ENCODE assay signal across 20 mouse cellular contexts in genomic region chr12:51671231-51671891, GRCm38 (mm10). TPM values are rescaled to one million over a fixed set of nuclear protein-coding genes. Genes with fewer than 3 reads are reported as not detected.
DNase-seq lines count a peak whose midpoint lies in the region; ATAC-seq and TF ChIP-seq lines count a peak whose summit lies in the region.
"Had no signal": no experiment of that assay in that cellular context is flagged by ENCODE, and none has a peak within 500 bp of the region (broad histone marks: within the 10 kb centered on the region; RNA-seq: fewer than 3 reads in every experiment).

No protein-coding gene starts in this region.

- H3K36me3 ChIP-seq in E14TG2a.4 (ENCODE audit: insufficient read depth, low read length) (0 out of 2 replicates have a peak, but pooled peaks cover 6% of the 10 kb centered on the region), ES-E14 (ENCODE audit: control insufficient read depth, insufficient read depth, low read length, poor library complexity, severe bottlenecking) (no peaks in the 10 kb centered on the region), myocyte (ENCODE audit: control insufficient read depth, insufficient read depth) (no peaks in the 10 kb centered on the region)
- no peaks in the 10 kb centered on the region for H3K36me3 ChIP-seq in midbrain, embryonic 11.5 days (ENCODE audit: control insufficient read depth, insufficient read depth, low read length)
- H3K36me3 ChIP-seq: hindbrain, embryonic 12.5 days; hindbrain, embryonic 15.5 days had no signal

- H3K27me3 ChIP-seq in E14TG2a.4 (ENCODE audit: insufficient read depth, low read length) (no peaks in the 10 kb centered on the region), myocyte (ENCODE audit: control insufficient read depth, insufficient read depth, insufficient read length) (no peaks in the 10 kb centered on the region)
- no peaks in the 10 kb centered on the region for H3K27me3 ChIP-seq in midbrain, embryonic 11.5 days (ENCODE audit: control insufficient read depth, insufficient read depth, low read length)
- H3K27me3 ChIP-seq: forebrain, embryonic 13.5 days; hindbrain, embryonic 12.5 days; hindbrain, embryonic 15.5 days had no signal

- no peaks in the 10 kb centered on the region for H3K9me3 ChIP-seq in E14TG2a.4 (ENCODE audit: low read length)
- no peaks in the 10 kb centered on the region for H3K9me3 ChIP-seq in ES-E14 (ENCODE audit: control insufficient read depth, insufficient read depth, low read depth, low read length)
- no peaks in the 10 kb centered on the region for H3K9me3 ChIP-seq in midbrain, embryonic 11.5 days (ENCODE audit: control insufficient read depth, low read length)
- H3K9me3 ChIP-seq: forebrain, embryonic 10.5 days; forebrain, embryonic 13.5 days; G1E; hindbrain, embryonic 12.5 days; hindbrain, embryonic 15.5 days had no signal

- peaks cover 71% of the 10 kb centered on the region for H3K4me1 ChIP-seq in E14TG2a.4 (replicated peaks; ENCODE audit: low read depth, low read length)
- peaks cover 5 to 17% of the 10 kb centered on the region in 2 experiments for H3K4me1 ChIP-seq in ES-E14 (ENCODE audit: control insufficient read depth in 2 of 2, insufficient read depth in 2 of 2, low read length in 2 of 2, poor library complexity in 1 of 2)
- H3K4me1 ChIP-seq in midbrain, embryonic 11.5 days (ENCODE audit: control insufficient read depth, insufficient read depth, low read length) = no peaks in the 10 kb centered on the region
- H3K4me1 ChIP-seq: hindbrain, embryonic 12.5 days had no signal

- no peak for TF ChIP-seq POLR2A in myocyte (IDR thresholded peaks at IDR 0.05; ENCODE audit: insufficient read length, low read depth)

- H3K4me3 ChIP-seq in gastrocnemius, adult 2 months = no peak overlapping the region
- H3K4me3 ChIP-seq in E14TG2a.4 (replicated peaks; ENCODE audit: low read length) (peak overlapping the region; percentile 41), ES-E14 (ENCODE audit: insufficient read depth in 1 of 2, low read depth in 1 of 2, low read length in 2 of 2, poor library complexity in 1 of 2, severe bottlenecking in 1 of 2) (no peak overlapping the region), myocyte (no peak overlapping the region)
- no peak overlapping the region for H3K4me3 ChIP-seq in midbrain, embryonic 11.5 days (ENCODE audit: low read depth, low read length)
- H3K4me3 ChIP-seq: forebrain, embryonic 10.5 days; forebrain, embryonic 13.5 days; hindbrain, embryonic 12.5 days; hindbrain, embryonic 15.5 days had no signal

- H3K79me2 ChIP-seq in myocyte (ENCODE audit: control insufficient read depth, insufficient read depth) = peaks cover 100% of the 10 kb centered on the region

- no peak overlapping the region for H3K9ac ChIP-seq in ES-E14 (ENCODE audit: insufficient read depth, low read depth, low read length, poor library complexity, severe bottlenecking)
- no peak overlapping the region for H3K9ac ChIP-seq in midbrain, embryonic 11.5 days (ENCODE audit: low read length)
- H3K9ac ChIP-seq: forebrain, embryonic 13.5 days; hindbrain, embryonic 12.5 days; hindbrain, embryonic 15.5 days had no signal

- no peak for TF ChIP-seq CTCF in gastrocnemius, adult 2 months (IDR thresholded peaks at IDR 0.05)
- no peak for TF ChIP-seq CTCF in E14TG2a.4 (conservative IDR thresholded peaks at IDR 0.05; ENCODE audit: low read length)

- 28% methylated on average over 5 of the region's 5 CpGs for WGBS in midbrain, embryonic 11.5 days

- no peak for ATAC-seq in midbrain, embryonic 11.5 days (ENCODE audit: low FRiP score)
- ATAC-seq: forebrain, embryonic 13.5 days; forebrain, embryonic 16.5 days had no signal

- no peak for DNase-seq in gastrocnemius, adult 2 months
- no peak for DNase-seq in gastrocnemius, adult 8-10 months (ENCODE audit: low spot score in 2 of 2)
- no peak for DNase-seq in ES-E14 (ENCODE audit: low read depth, low spot score)
- no peak for DNase-seq in layer of hippocampus, postnatal 14 days (ENCODE audit: low spot score in 2 of 2)
- no peak for DNase-seq in midbrain, embryonic 11.5 days (ENCODE audit: low spot score, missing footprints)
- DNase-seq: adrenal gland, postnatal 10 days; adrenal gland, postnatal 36 days; cerebellum, adult 18-20 months; cerebellum, adult 9-10 months; cerebellum, postnatal 14 days; gastrocnemius, postnatal 25 days had no signal

- intact Hi-C loops in gastrocnemius, adult 2 months (cut with DNase I) = no loop called here

- H3ac ChIP-seq in myocyte (ENCODE audit: control insufficient read depth, insufficient read length) = no peak overlapping the region

- H3K27ac ChIP-seq in gastrocnemius, adult 2 months = peak overlapping the region; percentile 75; the same call in 1 of the 2 replicates
- H3K27ac ChIP-seq in ES-E14 (ENCODE audit: insufficient read depth, low read depth, low read length, poor library complexity, severe bottlenecking) = peak overlapping the region; percentile 61; the same call in 1 of the 2 replicates
- no peak overlapping the region for H3K27ac ChIP-seq in midbrain, embryonic 11.5 days (ENCODE audit: low read depth, low read length)
- H3K27ac ChIP-seq: forebrain, embryonic 10.5 days; forebrain, embryonic 13.5 days; hindbrain, embryonic 12.5 days; hindbrain, embryonic 15.5 days had no signal

- in situ Hi-C loops in ES-E14 (cut with MboI; ENCODE audit: low sequenced_read_pairs in 2 of 2, unreplicated experiment in 2 of 2) = no loop called here

- H3K4me2 ChIP-seq in myocyte (ENCODE audit: low read depth) = peak overlapping the region; percentile 16
- H3K4me2 ChIP-seq in midbrain, embryonic 11.5 days = no peak overlapping the region
- H3K4me2 ChIP-seq: forebrain, embryonic 13.5 days; heart, embryonic 11.5 days; hindbrain, embryonic 12.5 days; hindbrain, embryonic 15.5 days had no signal

TF ChIP-seq in ES-E14, 5 proteins besides CTCF, POLR2A, EP300 and RAD21:
- TF ChIP-seq MAFK (IDR thresholded peaks at IDR 0.05; ENCODE audit: insufficient read depth, low read depth, low read length) (no peak), ZNF384 (IDR thresholded peaks at IDR 0.05; ENCODE audit: low read depth, low read length) (no peak), ZC3H11A (IDR thresholded peaks at IDR 0.05; ENCODE audit: borderline replicate concordance, low read depth, low read length) (no peak), CHD2 (IDR thresholded peaks at IDR 0.05; ENCODE audit: low read depth, low read length) (no peak), HCFC1 (IDR thresholded peaks at IDR 0.05; ENCODE audit: borderline replicate concordance, insufficient read depth, low read length) (no peak)

TF ChIP-seq in myocyte, 11 proteins besides CTCF, POLR2A, EP300 and RAD21:
- no peak for TF ChIP-seq MAX (IDR thresholded peaks at IDR 0.05; ENCODE audit: low read depth)
- peak; percentile 53 for TF ChIP-seq TCF12 (IDR thresholded peaks at IDR 0.05; ENCODE audit: insufficient read depth, poor library complexity, severe bottlenecking)
- TF ChIP-seq CEBPB (IDR thresholded peaks at IDR 0.05; ENCODE audit: insufficient read depth, poor library complexity, severe bottlenecking) = no peak
- TF ChIP-seq POLR2AphosphoS2 (IDR thresholded peaks at IDR 0.05; ENCODE audit: insufficient read length, low read depth) = no peak
- TF ChIP-seq E2F4 (IDR thresholded peaks at IDR 0.05; ENCODE audit: insufficient read depth) = no peak
- peak; percentile 7 for TF ChIP-seq TCF3 (IDR thresholded peaks at IDR 0.05; ENCODE audit: insufficient read length, low read depth)
- peak; percentile 46 for TF ChIP-seq USF1 (IDR thresholded peaks at IDR 0.05; ENCODE audit: low read depth)
- TF ChIP-seq MYOG (IDR thresholded peaks at IDR 0.05; ENCODE audit: control insufficient read depth in 1 of 3, insufficient read depth in 1 of 3, insufficient read length in 2 of 3, low read depth in 2 of 3) = peak; percentile 39 to 80 (median 50)
- no peak for TF ChIP-seq REST (IDR thresholded peaks at IDR 0.05; ENCODE audit: insufficient read depth, insufficient read length)
- peak; percentile 8 to 53 (median 38) for TF ChIP-seq MYOD1 (IDR thresholded peaks at IDR 0.05; ENCODE audit: control insufficient read depth in 1 of 3, insufficient read length in 2 of 3, low read depth in 2 of 3)
- no peak for TF ChIP-seq SRF (IDR thresholded peaks at IDR 0.05; ENCODE audit: control insufficient read depth, insufficient read length, low read depth)

RNA-seq across cellular contexts. Expression of gene Ap4s1, which starts 19.5 kb away (rescaled TPM):
- 10 to 100 TPM; 60.2 to 61.3 TPM for total RNA-seq in gastrocnemius, adult 2 months (2021)
- 10 to 100 TPM; 59.5 to 66.4 (median 62.1) TPM for total RNA-seq in gastrocnemius, adult 8-10 months (2022)
- total RNA-seq in ES-E14 (2012; rRNA removed) = 6.3 and 11.0 TPM in 2 replicates
- 12.4 TPM for polyA plus RNA-seq in myocyte (2012; fragmentation: generic; extraction: Trizol)
- total RNA-seq in layer of hippocampus, postnatal 14 days (2021) = 10 to 100 TPM; 45.4 to 47.2 TPM
- polyA plus RNA-seq in midbrain, embryonic 11.5 days (2014; fragmentation: Nextera tagmentation; extraction: Ambion mirVana) = 56.9 and 62.0 TPM in 2 replicates

RNA-seq across cellular contexts. Expression of gene Strn3, which starts 20.3 kb away (rescaled TPM):
- 100 to 1,000 TPM; 142 to 174 TPM for total RNA-seq in gastrocnemius, adult 2 months (2021)
- 100 to 1,000 TPM; 152 to 162 (median 156) TPM for total RNA-seq in gastrocnemius, adult 8-10 months (2022)
- total RNA-seq in ES-E14 (2012; rRNA removed) = 53.3 and 76.0 TPM in 2 replicates
- 31.3 TPM for polyA plus RNA-seq in myocyte (2012; fragmentation: generic; extraction: Trizol)
- total RNA-seq in layer of hippocampus, postnatal 14 days (2021) = 10 to 100 TPM; 77.2 to 81.1 TPM
- 55.2 and 56.1 TPM in 2 replicates for polyA plus RNA-seq in midbrain, embryonic 11.5 days (2014; fragmentation: Nextera tagmentation; extraction: Ambion mirVana)
